Mouse (Mus musculus): ENCODE results near the gene Rprd2. TPM values are rescaled to one million over a fixed set of nuclear protein-coding genes. Genes with fewer than 3 reads are reported as not detected.
"Not testable (repeated sequence)": the region's sequence is repeated elsewhere in the genome, so short reads cannot be mapped to it uniquely, and the experiment has no call there.

The Rprd2 gene
- polyA plus RNA-seq (2012; rRNA removed): 17.7 and 20.2 TPM in 2 replicates

DNA sequence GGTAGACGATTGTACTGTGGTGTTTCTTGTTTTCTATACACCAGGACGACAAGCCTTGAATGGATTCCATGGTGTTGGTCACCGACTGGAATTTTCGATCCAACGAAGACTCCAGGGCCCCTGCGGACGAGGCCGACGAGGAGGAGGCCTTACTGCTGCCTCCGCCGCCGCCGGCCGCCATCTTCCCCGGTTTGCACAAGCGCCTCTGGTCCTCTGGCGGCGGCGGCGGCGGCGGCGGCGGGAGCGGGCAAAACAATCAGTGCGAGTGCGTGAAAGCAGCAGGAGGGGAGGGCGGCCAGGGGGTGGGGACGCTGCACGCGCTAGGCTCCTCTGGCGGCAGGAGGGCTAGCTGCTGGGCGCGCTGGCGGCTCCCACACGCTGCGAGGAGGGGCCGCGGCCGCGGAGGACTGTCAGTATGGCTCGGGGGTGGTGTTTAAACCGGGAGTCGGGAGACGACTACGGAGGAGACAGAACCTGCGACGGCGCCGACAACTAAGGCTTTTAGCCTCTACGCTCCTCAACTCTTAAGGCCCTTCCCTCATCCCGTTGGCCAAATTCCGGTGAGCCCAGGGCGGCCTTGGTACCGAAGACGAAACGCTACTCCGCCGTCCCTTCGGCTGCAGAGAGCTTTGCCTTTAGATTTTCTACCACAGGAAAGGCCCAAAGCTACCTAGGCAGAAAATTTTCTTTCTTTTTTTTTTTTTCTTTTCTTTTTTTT lies at the start of gene Rprd2:
TSS of gene Rprd2 (minus strand) at position 293 of the 718 bp plus-strand sequence.
- DNase-seq (ENCODE audit: low spot score): peak; percentile 76

DNA sequence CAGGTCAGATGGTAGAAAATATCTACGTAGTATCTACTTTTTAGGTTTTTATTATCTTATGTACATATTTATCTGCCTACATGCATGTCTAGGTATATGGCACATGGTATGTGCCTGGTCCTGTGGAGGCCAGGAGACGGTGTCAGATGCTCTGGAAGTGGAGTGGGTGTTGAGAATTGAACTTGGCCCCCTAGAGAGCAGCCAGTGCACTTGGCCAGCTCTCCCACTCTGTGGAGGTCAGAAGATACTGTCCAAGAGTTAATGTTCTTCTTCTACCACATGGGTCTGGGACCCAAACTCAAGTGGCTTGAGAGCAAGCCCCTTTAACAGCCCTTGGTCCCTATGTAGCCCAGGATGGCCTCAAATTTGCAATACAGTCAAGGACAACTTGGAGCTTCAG lies 48.7 kb upstream of the Rprd2 start:
- DNase-seq (ENCODE audit: low spot score): no peak

DNA sequence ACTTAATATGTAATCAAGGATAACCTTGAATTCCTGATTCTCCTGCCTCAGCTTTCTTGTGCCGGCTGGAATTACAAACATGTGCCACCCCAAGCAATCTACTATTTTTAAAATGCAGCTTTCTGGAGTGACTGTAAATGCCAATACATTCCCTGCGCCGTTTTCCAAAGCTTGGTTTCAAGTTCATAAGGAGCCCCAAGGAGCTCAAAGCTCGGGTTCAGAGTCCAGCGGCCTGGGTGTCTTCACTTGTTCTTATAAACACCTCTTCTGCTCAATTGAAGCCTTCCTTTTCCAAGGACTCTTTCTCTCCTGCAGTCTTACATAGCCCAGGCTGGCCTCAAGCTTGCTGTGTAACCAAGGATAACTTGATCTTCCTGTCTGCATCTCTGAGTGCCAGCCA lies 47.4 kb upstream of the Rprd2 start:
- no peak for DNase-seq (ENCODE audit: low spot score)

DNA sequence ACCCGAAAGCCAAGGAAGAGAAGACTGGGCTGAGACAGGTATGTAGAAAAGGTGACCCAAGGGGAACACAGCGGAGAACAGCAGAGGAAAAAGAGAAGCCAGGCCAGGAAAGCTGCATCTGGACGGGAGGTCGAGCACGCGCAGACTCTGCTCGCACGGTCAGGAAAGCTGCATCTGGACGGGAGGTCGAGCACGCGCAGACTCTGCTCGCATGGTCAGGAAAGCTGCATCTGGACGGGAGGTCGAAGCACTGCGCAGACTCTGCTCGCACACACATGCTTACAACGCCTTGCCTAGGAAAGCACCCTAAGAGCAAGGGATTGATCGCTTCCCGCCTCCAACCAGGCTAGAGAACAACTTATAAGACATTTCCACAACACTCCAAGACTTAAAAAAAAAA lies 46.9 kb upstream of the Rprd2 start:
- DNase-seq (ENCODE audit: low spot score): no peak

DNA sequence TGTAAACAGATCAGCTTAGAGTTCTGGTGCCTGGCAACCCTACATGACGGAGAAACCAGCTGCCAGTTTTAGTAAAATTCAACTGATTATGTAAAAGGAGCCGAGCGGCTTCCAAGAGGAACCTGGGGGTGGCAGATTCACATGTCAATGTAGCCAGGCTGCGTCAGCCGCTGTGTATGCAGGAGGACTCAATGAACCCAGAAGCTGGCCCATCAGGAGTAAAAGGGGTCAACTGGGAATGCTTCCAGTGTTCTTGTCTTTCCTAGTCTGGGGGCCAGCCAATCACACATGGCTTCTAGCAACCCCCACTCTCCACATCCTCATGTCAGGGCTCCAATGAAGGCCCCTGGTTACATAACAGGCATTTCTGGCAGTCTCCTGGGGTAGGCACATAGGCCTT lies 46.4 kb upstream of the Rprd2 start:
- DNase-seq (ENCODE audit: low spot score): no peak

DNA sequence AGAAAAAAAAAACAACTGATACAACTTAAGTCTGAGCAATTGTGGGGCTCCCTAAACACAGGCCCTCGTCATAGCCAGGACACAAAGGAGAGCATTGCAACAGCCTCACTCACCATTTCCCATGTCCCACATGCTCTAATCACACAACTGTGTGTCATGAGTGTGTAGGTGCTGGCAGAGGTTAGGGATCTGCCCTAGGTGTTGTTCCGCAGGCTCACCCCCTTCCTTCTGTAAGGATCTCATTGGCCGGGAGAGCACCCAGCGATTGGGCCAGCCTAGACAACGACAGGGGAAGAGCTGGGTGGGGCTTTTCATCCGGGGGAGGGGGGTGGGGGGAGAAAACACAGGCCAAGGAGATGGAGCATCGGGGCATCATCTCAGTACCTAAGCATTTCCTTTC lies 44.9 kb upstream of the Rprd2 start:
- DNase-seq (ENCODE audit: low spot score): no peak

DNA sequence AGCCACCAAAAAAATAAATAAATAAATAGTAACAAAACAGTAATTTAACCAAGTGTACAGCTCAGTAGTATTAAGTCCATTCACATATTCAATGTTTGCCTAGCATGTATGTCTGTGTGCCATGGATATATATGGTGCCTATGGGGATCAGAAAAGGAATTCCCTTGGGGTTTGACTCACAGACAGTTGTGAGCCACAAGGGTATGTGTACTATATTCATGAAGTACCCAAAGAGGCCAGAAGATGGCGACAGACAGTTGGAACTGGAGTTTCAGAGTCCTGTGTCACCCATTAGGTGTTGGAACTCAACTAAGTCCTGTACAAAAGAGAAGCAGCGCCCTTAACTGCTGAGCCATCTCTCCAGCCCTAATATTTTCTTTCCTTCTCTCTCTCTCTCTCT lies 43.1 kb upstream of the Rprd2 start:
- DNase-seq (ENCODE audit: low spot score): no peak

DNA sequence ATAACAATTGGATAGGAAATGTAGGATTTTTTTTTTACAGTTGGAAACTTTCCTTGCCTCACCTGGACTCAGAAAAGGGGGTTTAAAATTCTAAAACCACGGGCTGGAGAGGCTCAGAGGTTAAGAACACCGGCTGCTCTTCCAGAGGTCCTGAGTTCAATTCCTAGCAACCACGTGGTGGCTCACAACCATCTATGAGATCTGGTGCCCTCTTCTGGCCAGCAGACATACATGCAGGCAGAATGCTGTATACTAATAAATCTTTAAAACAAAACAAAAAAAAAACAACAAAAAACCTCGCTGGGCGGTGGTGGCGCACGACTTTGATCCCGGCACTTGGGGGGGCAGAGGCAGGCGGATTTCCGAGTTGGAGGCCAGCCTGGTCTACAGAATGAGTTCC lies 42.6 kb upstream of the Rprd2 start:
- DNase-seq (ENCODE audit: low spot score): no peak

DNA sequence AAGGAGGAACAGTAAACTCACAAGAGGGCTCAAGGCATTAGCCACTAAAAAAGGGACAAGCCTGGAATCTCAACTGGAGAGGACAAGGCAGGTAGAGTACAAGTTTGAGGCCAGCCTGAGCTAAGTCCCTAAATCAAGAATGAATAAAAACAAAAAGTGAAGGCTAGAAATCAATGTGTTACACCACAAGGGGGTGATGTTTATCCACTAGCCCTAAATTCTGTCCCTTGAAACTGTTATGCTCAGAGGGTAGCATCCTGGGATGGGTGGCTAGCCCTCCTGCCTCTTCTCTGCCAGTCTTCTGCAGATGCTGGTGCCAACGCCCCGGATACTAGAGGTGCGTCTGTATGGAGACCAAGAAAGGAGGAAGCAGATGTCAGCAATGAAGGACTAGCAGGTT lies 41.7 kb upstream of the Rprd2 start:
- no peak for DNase-seq (ENCODE audit: low spot score)

DNA sequence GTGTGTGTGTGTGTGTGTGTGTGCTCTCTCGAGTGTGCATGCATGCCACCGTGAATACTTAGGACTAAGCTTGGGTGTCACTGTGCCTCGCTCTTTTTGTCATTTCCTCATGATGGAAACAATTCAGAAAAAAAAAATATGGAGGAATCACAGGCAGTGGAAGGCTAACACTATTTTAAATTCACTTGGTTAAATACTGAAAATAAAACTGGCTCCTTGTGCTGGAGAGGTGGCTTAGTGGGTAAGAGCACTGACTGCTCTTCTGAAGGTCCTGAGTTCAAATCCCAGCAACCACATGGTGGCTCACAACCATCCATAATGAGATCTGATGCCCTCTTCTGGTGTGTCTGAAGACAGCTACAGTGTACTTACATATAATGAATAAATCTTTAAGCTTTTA lies 39.6 kb upstream of the Rprd2 start:
- not testable (repeated sequence) for DNase-seq (ENCODE audit: low spot score)

DNA sequence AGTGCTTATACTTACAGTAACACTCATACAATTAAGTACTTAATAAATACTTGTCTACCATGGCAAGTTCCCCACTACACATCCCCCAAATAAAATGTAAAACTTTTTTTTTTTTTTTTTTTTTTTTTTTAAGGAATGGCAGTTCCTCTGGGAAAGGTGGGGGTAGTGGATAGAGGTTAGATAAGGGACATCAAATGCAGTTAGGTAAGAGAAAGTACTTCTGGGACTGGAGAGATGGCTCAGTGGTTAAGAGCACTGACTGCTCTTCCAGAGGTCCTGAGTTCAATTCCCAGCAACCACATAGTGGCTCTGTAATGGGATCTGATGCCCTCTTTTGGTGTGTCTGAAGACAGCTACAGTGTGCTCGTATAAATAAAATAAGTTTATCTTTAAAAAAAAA lies 38.4 kb upstream of the Rprd2 start:
- DNase-seq (ENCODE audit: low spot score): not testable (repeated sequence)

DNA sequence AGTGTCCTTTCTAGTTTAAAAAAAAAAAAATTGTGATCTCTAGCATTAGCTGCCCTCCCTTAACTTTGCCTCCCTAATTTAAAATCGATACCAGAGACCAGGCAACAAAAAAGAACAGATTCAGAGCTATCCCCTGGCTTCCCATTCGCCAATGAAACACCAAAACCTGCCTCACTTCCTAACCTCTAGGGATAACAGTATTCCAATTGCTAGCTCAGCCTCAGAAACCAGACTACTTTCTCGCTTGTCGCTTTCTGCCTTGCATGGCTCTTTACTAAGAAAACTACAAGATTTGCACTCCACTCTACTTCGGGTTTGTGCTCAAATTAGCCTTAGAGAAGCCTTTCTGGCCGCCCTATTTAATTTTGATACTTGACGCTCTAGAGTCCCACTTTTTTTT lies 37.5 kb upstream of the Rprd2 start:
- DNase-seq (ENCODE audit: low spot score): no peak

DNA sequence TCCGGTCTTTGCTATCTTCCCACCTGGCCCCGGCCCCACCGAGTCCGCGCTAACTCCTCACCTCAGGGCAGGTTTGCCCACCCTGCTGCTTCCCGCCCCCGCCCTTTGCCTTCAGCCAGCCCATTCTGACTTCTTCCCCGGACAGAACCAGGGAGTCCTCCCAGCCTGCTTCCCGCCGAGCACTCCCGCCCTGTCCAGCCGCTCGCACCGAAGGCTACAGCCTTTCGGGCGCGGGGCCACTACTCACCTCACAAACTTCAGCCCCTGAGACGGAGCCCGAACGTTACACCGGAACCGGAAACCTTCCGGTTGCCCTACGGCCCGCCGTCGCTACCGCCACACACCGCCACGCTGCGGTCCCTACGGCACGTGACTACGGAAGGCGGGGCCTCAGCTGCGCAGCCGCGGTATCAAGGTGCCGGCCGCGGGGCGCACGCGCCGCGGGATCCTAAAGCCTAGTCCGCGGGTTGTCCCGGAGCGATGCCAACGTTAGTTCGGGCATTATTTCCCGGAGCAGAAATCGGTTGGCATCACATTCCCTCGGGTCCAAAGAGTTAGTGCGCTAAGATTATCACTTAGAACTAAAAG lies 36.9 kb upstream of the Rprd2 start, which contains the start of gene Prpf3:
TSS of gene Prpf3 (minus strand) at position 384 of the 588 bp plus-strand sequence.
- peak; percentile 91 for DNase-seq (ENCODE audit: low spot score)

DNA sequence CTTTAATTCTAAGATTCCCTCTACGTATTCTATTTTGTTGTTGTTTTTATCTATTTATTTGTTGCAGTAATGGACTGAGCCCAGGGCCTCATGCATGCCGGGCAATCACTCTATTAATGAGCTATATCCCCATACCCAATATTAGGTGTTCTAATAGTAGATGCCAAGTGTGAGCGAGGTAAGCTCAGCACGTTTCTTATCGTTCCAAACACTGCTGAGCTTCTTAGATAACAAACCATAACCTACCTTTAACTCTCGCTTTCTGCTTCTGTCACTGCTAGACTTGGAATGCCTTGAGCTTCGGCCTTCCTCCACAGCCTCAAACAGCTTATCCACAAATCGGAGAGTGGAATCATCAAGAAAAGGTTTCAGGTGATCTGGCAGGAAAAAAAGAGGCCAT lies 32.7 kb upstream of the Rprd2 start:
- no peak for DNase-seq (ENCODE audit: low spot score)

DNA sequence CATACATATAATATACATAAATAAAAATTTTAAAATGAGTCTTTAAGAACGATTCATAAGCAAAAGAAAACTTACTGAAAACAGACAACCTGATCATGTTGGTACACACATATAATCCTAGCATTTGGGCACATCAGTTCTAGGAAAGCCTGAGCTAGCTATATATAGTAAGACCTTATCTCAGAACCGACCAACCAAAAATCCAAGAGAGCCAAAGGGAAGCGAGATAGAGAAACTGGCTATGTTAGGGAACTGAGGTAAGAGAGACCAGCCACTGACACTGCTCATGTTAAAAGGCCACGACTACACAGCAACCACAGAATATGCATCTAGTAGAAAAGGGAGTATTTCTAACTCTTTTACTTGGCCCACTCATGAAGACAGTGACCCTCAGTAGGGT lies 31.9 kb upstream of the Rprd2 start:
- no peak for DNase-seq (ENCODE audit: low spot score)

DNA sequence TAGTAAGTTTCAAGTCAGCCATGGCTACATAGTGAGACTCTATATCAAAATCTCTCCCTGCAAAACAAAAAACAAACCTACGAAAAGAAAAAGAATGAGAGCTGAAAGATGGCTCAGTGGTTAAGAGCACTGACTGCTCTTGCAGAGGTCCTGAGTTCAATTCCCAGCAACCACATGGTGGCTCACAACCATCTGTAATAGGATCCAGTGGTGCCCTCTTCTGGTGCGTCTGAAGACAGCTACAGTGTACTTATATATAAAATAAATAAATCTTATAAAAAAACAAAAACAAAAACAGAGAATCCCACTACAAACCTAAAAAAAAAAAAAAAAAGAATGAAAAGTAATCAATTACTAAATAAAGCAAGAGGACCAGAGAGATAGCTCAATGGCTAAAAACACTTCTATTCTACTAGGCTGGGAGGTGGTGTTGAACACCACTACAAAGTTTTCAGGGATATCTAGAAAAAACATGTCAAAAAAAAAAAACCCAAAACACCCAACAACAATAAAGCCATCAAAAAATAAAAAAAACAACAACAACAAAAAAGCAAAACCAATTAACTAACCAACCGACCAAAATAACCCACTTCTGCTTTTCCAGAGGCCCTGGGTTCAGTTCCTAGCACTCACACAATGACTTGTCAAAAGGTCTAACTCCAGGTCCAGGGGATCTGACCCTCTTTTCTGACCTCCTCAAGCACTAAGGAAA lies 24.0 kb upstream of the Rprd2 start:
- DNase-seq (ENCODE audit: low spot score): no peak

DNA sequence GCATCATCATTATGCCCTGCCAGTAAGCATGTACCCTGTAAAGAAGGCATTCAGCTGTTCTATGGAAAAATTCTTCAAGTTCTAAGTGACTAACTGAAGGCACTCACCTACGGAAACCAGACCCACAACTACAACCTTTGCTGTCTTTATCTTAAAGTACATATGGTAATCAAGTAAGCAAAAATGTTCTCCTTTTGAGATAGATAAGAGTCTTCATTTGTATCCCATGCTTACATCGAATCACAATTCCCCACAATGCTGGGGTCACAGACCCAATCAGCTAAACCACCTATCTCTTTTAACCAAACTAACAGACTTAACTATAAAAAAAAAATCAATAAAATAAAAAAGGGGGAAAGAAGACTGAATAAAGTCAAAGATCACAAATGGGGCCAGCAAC lies 20.6 kb upstream of the Rprd2 start:
- no peak for DNase-seq (ENCODE audit: low spot score)

DNA sequence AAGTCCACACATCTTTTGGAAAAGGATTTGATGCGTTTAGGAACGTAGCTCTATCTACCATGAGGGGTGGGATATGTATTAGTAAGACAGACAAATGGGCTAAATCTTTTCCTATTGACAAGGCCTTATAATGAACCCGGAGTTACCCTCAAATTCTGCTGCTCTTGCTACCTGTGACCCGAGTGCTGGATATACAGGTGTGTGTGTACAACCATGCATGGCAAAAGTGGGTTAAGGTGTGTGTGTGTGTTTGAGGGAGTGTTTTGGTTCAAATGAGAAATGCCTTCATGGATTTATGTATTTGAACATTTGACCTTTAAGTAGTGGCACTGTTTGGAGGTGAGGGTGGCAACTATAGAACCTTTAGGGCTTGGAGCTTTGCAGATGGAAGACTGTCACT lies 10.4 kb upstream of the Rprd2 start:
- DNase-seq (ENCODE audit: low spot score): no peak

DNA sequence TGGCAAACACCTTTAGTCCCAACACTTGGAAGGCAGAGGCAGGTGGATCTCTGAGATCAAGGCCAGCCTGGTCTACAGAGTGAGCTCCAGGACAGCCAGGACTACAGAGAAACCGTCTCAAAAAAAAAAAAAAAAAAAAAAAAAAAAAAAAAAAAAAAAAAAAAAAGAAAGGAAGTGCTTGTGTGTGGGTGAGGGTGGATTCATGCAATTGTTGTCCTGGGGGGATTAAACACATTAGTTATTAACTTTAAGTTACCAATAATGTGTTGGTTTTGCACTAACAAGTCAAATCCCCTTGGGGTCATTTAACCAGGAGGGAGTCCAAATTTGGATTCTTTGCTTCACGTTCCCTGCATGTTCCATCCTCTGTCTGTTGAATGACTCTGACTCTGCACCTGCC lies 7.6 kb upstream of the Rprd2 start:
- DNase-seq (ENCODE audit: low spot score): no peak

DNA sequence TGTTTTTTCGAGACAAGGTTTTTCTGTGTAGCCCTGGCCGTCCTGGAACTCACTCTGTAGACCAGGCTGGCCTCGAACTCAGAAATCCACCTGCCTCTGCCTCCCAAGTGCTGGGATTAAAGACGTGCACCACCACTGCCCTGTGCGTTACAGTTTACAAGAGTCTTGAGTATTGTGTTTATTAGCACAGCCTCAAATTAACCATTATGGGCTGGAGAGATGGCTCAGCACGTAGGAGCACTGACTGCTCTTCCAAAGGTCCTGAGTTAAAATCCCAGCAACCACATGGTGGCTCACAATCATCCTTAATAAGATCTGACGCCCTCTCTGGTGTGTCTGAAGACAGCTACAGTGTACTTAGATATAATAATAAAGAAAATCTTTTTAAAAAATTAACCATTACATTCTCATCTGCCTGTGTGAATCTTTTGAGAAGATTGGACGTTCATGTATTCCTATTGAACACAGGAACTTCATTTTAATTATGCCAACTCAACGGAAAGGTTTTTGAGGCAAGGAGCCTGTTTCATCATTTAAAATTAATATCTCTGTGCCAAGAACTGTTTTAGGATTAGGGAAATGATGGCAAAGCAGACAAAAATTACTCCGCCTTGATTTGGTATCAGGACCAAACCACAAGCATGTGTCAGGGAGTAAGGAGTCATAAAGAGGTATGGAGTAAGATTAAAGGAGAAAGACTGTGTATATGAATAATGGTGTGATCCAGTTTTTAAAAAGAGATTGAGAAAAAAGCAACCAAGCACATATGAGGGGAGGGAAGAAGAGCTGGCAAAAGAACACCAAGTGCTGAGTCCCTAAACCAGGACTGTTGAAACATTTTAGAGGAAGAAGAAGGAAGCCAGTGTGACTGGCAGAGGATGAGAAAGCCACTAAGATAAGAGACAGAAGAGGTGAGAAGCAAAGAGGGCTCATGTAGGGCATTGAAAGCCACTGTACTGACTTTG lies 1.7 kb upstream of the Rprd2 start:
- no peak for DNase-seq (ENCODE audit: low spot score)

DNA sequence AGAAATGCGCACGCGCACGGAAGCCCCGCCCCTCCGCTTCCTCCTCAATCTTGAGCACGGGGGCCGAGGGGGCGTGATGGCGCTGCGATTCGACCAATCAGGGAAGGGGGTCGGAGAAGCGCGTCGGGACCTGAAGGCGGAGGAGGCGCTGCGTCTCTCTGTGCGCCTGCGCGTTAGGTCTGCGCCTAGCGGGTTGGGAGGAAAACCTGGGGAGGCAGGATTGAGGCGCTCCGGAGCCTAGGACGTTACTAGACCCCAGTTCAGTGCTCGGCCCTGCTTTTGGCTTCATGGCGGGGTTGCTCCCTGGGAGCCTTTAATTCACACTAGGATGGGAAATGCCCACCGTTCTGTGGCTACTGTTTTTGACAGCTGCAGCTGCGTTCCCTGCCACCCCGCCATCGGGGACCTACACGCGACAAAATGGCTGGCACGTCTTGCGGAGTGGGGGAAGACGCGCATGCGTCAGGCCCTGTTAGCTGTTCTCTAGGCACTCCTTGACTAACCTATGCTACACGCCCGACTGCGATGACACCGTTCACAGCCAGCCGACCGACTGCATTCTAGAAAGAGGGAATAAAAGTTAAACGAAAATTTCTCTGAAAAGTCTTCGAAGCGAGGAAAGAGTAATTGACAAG lies 805 bp upstream of the Rprd2 start:
- DNase-seq (ENCODE audit: low spot score): peak; percentile 88
